Mouse (Mus musculus): ENCODE measurements around the gene Tbx2.

Gene Tbx2

GRCm38 (mm10) chr11:85885665-85886428 is 53.5 kb downstream of the Tbx2 start, which contains the start of gene Tbx4:
Gene Tbx4 (plus strand): TSS chr11:85886422.
- no peak for ATAC-seq (ENCODE audit: insufficient number of reproducible peaks, low FRiP score, low TSS enrichment)

- no peak for ATAC-seq (ENCODE audit: insufficient number of reproducible peaks, low FRiP score, low TSS enrichment)
Measured at GRCm38 (mm10) chr11:85886429-85886785, 54.1 kb downstream of the Tbx2 start.

DNA sequence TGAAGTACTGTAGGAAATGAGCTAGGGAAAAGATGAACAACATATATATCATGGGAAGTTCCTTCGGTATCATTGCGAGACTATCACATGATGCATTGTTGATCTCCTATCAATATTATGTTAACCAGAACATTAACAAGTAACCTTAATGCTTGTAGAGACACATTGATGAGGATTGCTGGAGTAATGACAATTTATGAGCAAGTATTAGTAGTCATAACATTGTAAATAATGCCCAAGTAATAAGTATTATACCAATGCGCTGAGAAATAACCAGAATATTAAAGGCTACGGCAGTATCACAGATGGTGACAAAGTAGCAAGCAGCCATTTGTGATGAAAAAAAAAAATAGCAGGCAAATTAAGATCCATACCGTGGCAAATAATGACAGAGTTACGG is 54.9 kb downstream of the Tbx2 start:
- no peak for ATAC-seq (ENCODE audit: insufficient number of reproducible peaks, low FRiP score, low TSS enrichment)

DNA sequence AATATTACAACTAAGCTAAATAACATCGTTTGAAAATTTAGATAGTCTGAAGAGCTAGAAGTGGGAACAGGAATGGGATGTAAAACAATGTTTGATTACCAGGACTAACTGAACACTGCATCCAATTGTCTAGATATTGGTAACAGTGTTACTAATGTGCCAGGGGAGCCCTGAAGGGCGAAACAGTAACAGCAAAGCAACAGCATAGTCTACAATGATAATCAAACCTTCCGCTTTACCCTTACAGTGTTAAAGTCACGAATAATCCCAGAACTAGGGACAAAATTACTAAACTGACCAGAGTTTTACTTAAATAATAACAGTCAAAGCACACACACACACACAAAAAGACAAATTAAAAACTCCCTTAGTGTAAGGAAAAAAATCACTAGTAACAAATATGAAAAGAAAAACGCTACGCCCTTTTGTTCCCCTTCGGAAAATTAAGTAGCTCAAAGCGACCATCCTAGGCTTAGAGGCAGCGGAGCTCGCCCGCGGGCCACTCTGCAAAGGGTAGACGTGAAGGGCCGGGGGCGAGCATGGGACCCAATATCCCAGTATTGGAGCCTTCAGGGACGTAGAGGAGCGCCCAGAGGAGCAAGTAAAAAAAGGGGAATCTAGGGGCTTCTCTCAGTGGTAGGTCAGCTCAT is 55.6 kb downstream of the Tbx2 start:
- no peak for ATAC-seq (ENCODE audit: insufficient number of reproducible peaks, low FRiP score, low TSS enrichment)

DNA sequence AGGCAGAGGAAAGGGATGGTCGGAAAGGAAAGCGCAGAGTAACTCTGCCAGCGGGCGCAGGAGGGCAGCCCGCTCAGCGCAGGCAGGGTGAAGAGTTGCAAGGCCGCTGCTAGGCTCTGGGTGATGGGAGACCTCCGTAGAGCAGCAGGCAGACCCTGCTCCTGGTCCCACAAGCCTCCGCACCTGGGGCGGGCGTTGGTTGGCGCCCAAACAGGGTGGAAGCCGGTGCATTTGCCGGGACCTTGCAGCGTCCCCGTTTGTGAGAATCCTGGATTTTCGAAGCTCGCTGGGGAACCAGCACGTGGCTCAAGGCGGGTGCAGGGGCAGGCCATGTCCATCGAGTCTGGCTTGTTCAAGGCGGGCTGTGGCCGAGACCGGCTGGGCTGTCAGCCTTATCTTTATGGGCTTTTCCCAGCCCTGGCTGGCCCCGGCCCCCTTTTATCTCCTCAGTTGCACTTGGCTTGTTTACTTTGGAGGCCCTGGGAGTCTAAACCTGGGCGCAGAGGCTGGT is 56.2 kb downstream of the Tbx2 start:
- ATAC-seq (ENCODE audit: insufficient number of reproducible peaks, low FRiP score, low TSS enrichment), result no peak

GRCm38 (mm10) chr11:85889056-85889729 is 56.8 kb downstream of the Tbx2 start:
- ATAC-seq (ENCODE audit: insufficient number of reproducible peaks, low FRiP score, low TSS enrichment), result no peak

GRCm38 (mm10) chr11:85889730-85890562 is 57.6 kb downstream of the Tbx2 start:
- ATAC-seq (ENCODE audit: insufficient number of reproducible peaks, low FRiP score, low TSS enrichment), result no peak

- ATAC-seq (ENCODE audit: insufficient number of reproducible peaks, low FRiP score, low TSS enrichment), result no peak
Measured at GRCm38 (mm10) chr11:85890563-85890845, 58.2 kb downstream of the Tbx2 start.

- ATAC-seq (ENCODE audit: insufficient number of reproducible peaks, low FRiP score, low TSS enrichment), result no peak
Measured at GRCm38 (mm10) chr11:85891010-85891691, 58.8 kb downstream of the Tbx2 start.
